28 mouse cellular contexts compared by ENCODE assay signal in the genomic region with DNA sequence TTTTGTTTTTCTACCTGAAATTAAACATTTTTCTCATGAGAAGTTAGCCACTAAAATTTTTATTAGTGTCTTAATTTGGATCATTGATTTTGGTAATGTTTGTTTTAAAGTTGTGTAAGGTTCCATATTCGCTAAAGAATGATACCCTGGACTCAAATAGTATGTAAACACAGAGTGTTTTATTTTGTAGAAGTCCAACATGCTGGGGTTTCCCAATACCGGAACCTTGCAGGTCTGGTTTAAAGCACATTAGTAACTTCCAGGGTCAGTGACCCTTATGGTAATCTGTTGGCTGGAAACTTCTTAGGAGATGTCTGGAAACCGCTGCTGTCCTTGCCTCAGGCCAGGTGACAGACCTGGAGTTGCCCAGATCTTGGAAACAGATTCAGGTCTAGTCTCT. TPM values are rescaled to one million over a fixed set of nuclear protein-coding genes. Genes with fewer than 3 reads are reported as not detected.
DNase-seq lines count a peak whose midpoint lies in the region; ATAC-seq and TF ChIP-seq lines count a peak whose summit lies in the region.
"Had no signal": no experiment of that assay in that cellular context is flagged by ENCODE, and none has a peak within 500 bp of the region (broad histone marks: within the 10 kb centered on the region; RNA-seq: fewer than 3 reads in every experiment).

No protein-coding gene starts in this region.

- no peak overlapping the region for H3K9ac ChIP-seq in intestine, embryonic 14.5 days (ENCODE audit: low read length)
- no peak overlapping the region for H3K9ac ChIP-seq in intestine, postnatal 0 days (ENCODE audit: low read depth, low read length)
- no peak overlapping the region for H3K9ac ChIP-seq in liver, postnatal 0 days (replicated peaks)
- H3K9ac ChIP-seq: embryonic facial prominence, embryonic 13.5 days; forebrain, embryonic 15.5 days; hindbrain, embryonic 15.5 days; intestine, embryonic 15.5 days; limb, embryonic 13.5 days; midbrain, embryonic 12.5 days; neural tube, embryonic 13.5 days had no signal

- no peak for TF ChIP-seq CTCF in intestine, postnatal 0 days (IDR thresholded peaks at IDR 0.05; ENCODE audit: low read depth)
- TF ChIP-seq CTCF in bone marrow macrophage, adult 2 months (IDR thresholded peaks at IDR 0.05; ENCODE audit: low read depth, low read length), result peak; percentile 17; the same call in 1 of the 2 replicates
- TF ChIP-seq CTCF in liver, postnatal 0 days (IDR thresholded peaks at IDR 0.05; ENCODE audit: low read depth), result no peak

- peak; percentile 67; the same call in 1 of the 2 replicates for TF ChIP-seq EP300 in liver, postnatal 0 days (IDR thresholded peaks at IDR 0.05; ENCODE audit: low read depth)

- no peak for TF ChIP-seq POLR2A in bone marrow macrophage, adult 2 months (IDR thresholded peaks at IDR 0.05; ENCODE audit: borderline replicate concordance, low read depth, low read length)

- ATAC-seq in intestine, embryonic 14.5 days (replicated peaks; ENCODE audit: low FRiP score, low TSS enrichment, low read depth), result no peak
- ATAC-seq in intestine, postnatal 0 days, result no peak
- peak; percentile 68 for ATAC-seq in liver, postnatal 0 days
- ATAC-seq: forebrain, embryonic 15.5 days had no signal

- no peak overlapping the region for H3K4me2 ChIP-seq in intestine, embryonic 14.5 days (ENCODE audit: low read length)
- no peak overlapping the region for H3K4me2 ChIP-seq in intestine, postnatal 0 days (replicated peaks; ENCODE audit: low read depth)
- peak overlapping the region; percentile 28; the same call in 1 of the 2 replicates for H3K4me2 ChIP-seq in liver, postnatal 0 days (ENCODE audit: low read depth, low read length)
- H3K4me2 ChIP-seq: embryonic facial prominence, embryonic 13.5 days; forebrain, embryonic 15.5 days; hindbrain, embryonic 15.5 days; limb, embryonic 13.5 days; midbrain, embryonic 12.5 days; neural tube, embryonic 13.5 days had no signal

- H3K4me3 ChIP-seq in intestine, embryonic 14.5 days (ENCODE audit: low read depth, low read length), result no peak overlapping the region
- H3K4me3 ChIP-seq in intestine, postnatal 0 days (ENCODE audit: low read depth, low read length), result no peak overlapping the region
- no peak overlapping the region for H3K4me3 ChIP-seq in bone marrow macrophage, adult 2 months (ENCODE audit: insufficient read depth, low read length)
- H3K4me3 ChIP-seq in liver, postnatal 0 days (ENCODE audit: low read depth, low read length), result no peak overlapping the region
- H3K4me3 ChIP-seq: embryonic facial prominence, embryonic 13.5 days; forebrain, embryonic 10.5 days; forebrain, embryonic 15.5 days; hindbrain, embryonic 10.5 days; hindbrain, embryonic 15.5 days; intestine, embryonic 15.5 days; limb, embryonic 13.5 days; midbrain, embryonic 12.5 days; neural tube, embryonic 13.5 days had no signal

- no peaks in the 10 kb centered on the region for H3K27me3 ChIP-seq in intestine, embryonic 14.5 days (replicated peaks; ENCODE audit: control insufficient read depth, insufficient read depth, low read length)
- H3K27me3 ChIP-seq in intestine, postnatal 0 days (replicated peaks; ENCODE audit: control insufficient read depth, insufficient read depth, low read length), result no peaks in the 10 kb centered on the region
- no peaks in the 10 kb centered on the region for H3K27me3 ChIP-seq in liver, postnatal 0 days (ENCODE audit: insufficient read depth, low read length)
- H3K27me3 ChIP-seq: embryonic facial prominence, embryonic 13.5 days; forebrain, embryonic 15.5 days; hindbrain, embryonic 15.5 days; intestine, embryonic 15.5 days; limb, embryonic 13.5 days; megakaryocyte, embryonic 14.5 days; midbrain, embryonic 12.5 days; neural tube, embryonic 13.5 days; Patski had no signal

- 0 out of 2 replicates have a peak, but pooled peaks cover 13% of the 10 kb centered on the region for H3K4me1 ChIP-seq in intestine, embryonic 14.5 days (replicated peaks; ENCODE audit: control insufficient read depth, insufficient read depth, low read length)
- H3K4me1 ChIP-seq in intestine, postnatal 0 days (replicated peaks; ENCODE audit: control insufficient read depth, insufficient read depth, low read length), result peaks cover 18% of the 10 kb centered on the region
- peaks cover 46% of the 10 kb centered on the region for H3K4me1 ChIP-seq in bone marrow macrophage, adult 2 months (ENCODE audit: control insufficient read depth, insufficient read depth, low read length)
- H3K4me1 ChIP-seq in liver, postnatal 0 days (ENCODE audit: insufficient read depth), result peaks cover 37% of the 10 kb centered on the region
- H3K4me1 ChIP-seq: midbrain, embryonic 12.5 days had no signal

- no peaks in the 10 kb centered on the region for H3K9me3 ChIP-seq in intestine, embryonic 14.5 days (ENCODE audit: control insufficient read depth, low read length)
- H3K9me3 ChIP-seq in intestine, postnatal 0 days (ENCODE audit: control insufficient read depth), result no peaks in the 10 kb centered on the region
- H3K9me3 ChIP-seq in liver, postnatal 0 days (ENCODE audit: low read length), result no peaks in the 10 kb centered on the region
- H3K9me3 ChIP-seq: embryonic facial prominence, embryonic 13.5 days; forebrain, embryonic 15.5 days; hindbrain, embryonic 10.5 days; hindbrain, embryonic 15.5 days; intestine, embryonic 15.5 days; limb, embryonic 13.5 days; megakaryocyte, embryonic 14.5 days; midbrain, embryonic 12.5 days; neural tube, embryonic 13.5 days had no signal

- no peaks in the 10 kb centered on the region for H3K36me3 ChIP-seq in intestine, embryonic 14.5 days (ENCODE audit: control insufficient read depth, insufficient read depth, low read length)
- H3K36me3 ChIP-seq in intestine, postnatal 0 days (ENCODE audit: control insufficient read depth, insufficient read depth), result no peaks in the 10 kb centered on the region
- H3K36me3 ChIP-seq in liver, postnatal 0 days (replicated peaks; ENCODE audit: insufficient read depth, low read length), result no peaks in the 10 kb centered on the region
- H3K36me3 ChIP-seq: embryonic facial prominence, embryonic 13.5 days; forebrain, embryonic 15.5 days; hindbrain, embryonic 15.5 days; intestine, embryonic 15.5 days; limb, embryonic 13.5 days; midbrain, embryonic 12.5 days; neural tube, embryonic 13.5 days had no signal

- peak; percentile 48 for DNase-seq in intestine, embryonic 14.5 days (ENCODE audit: low spot score)
- DNase-seq in kidney, postnatal 14 days, result peak; percentile 8
- no peak for DNase-seq in kidney, postnatal 4 days
- no peak for DNase-seq in liver, postnatal 0 days
- no peak for DNase-seq in thymus, postnatal 4 days
- DNase-seq: adrenal gland, postnatal 14 days; cerebellum, adult 18-20 months; cerebellum, postnatal 10 days; gastrocnemius, postnatal 36 days; heart, postnatal 14 days; lung, adult 18-20 months; lung, postnatal 10 days; right cerebral cortex, postnatal 4 days; thymus, adult 18-20 months; thymus, postnatal 25 days had no signal

- 53% methylated on average over 3 of the region's 3 CpGs for WGBS in intestine, embryonic 14.5 days
- 44% methylated on average over 3 of the region's 3 CpGs for WGBS in intestine, postnatal 0 days
- 53% methylated on average over 3 of the region's 3 CpGs for WGBS in liver, postnatal 0 days (ENCODE audit: insufficient replicate concordance)

- H3K27ac ChIP-seq in intestine, embryonic 14.5 days (ENCODE audit: low read depth), result no peak overlapping the region
- H3K27ac ChIP-seq in intestine, postnatal 0 days (ENCODE audit: low read depth, low read length), result no peak overlapping the region
- peak overlapping the region; percentile 59; the same call in 1 of the 2 replicates for H3K27ac ChIP-seq in bone marrow macrophage, adult 2 months (ENCODE audit: insufficient read depth, low read depth, low read length)
- peak overlapping the region; percentile 93 for H3K27ac ChIP-seq in liver, postnatal 0 days (ENCODE audit: low read depth)
- H3K27ac ChIP-seq: embryonic facial prominence, embryonic 13.5 days; forebrain, embryonic 10.5 days; forebrain, embryonic 15.5 days; hindbrain, embryonic 10.5 days; hindbrain, embryonic 15.5 days; intestine, embryonic 15.5 days; limb, embryonic 13.5 days; midbrain, embryonic 12.5 days; neural tube, embryonic 13.5 days had no signal

RNA-seq across cellular contexts. Expression of a gene that starts 15.2 kb away (rescaled TPM):
- 22.3 and 23.9 TPM in 2 replicates for polyA plus RNA-seq in intestine, embryonic 14.5 days (2014; fragmentation: Nextera tagmentation; extraction: Ambion mirVana)
- polyA plus RNA-seq in intestine, postnatal 0 days (2015; fragmentation: Nextera tagmentation; extraction: Ambion mirVana), result 5.6 and 9.2 TPM in 2 replicates
- 55.5 and 58.6 TPM in 2 replicates for polyA plus RNA-seq in bone marrow macrophage, adult 2 months (2012; ENCODE audit: insufficient read depth, insufficient read length, missing spikeins)
- 8.8 and 9.8 TPM in 2 replicates for polyA plus RNA-seq in liver, postnatal 0 days (2015; fragmentation: Nextera tagmentation; extraction: Ambion mirVana)

Comparison
In these comparisons a context has a peak if more than half of its experiments do, and no peak if none do; other contexts are left out.
1. DNase-seq: peak in intestine, embryonic 14.5 days (single experiment) and kidney, postnatal 14 days (single experiment); none in kidney, postnatal 4 days (0 of 2), liver, postnatal 0 days (single experiment) and thymus, postnatal 4 days (single experiment).
2. H3K27ac ChIP-seq: peak in bone marrow macrophage, adult 2 months (single experiment) and liver, postnatal 0 days (single experiment); none in intestine, embryonic 14.5 days (single experiment) and intestine, postnatal 0 days (single experiment).